Mouse (Mus musculus): ENCODE data around the gene Opalin. TPM values are rescaled to one million over a fixed set of nuclear protein-coding genes. Genes with fewer than 3 reads are reported as not detected.

The Opalin gene
- total and polyA plus RNA-seq, 2 experiments from 2014 or later = not detected

GRCm38 (mm10) chr19:41073746-41074455 lies 3.0 kb downstream of the Opalin start:
- Histone ChIP-seq H3K4me3 (ENCODE audit: low read depth, low read length) (no peak overlapping the region), H3K36me3 (replicated peaks; ENCODE audit: control insufficient read depth, insufficient read depth, low read length) (no peaks in the 10 kb centered on the region), H3K27ac (ENCODE audit: low read depth) (no peak overlapping the region), H3K4me1 (ENCODE audit: control insufficient read depth, insufficient read depth) (no peaks in the 10 kb centered on the region), H3K27me3 (ENCODE audit: control insufficient read depth, insufficient read depth, low read length) (no peaks in the 10 kb centered on the region), H3K9ac (replicated peaks; ENCODE audit: low read depth, low read length) (no peak overlapping the region), H3K4me2 (ENCODE audit: low read depth, low read length) (no peak overlapping the region), H3K9me3 (replicated peaks; ENCODE audit: control insufficient read depth, low read length) (no peaks in the 10 kb centered on the region)
- no peak for ATAC-seq (ENCODE audit: insufficient read depth, low read depth)
- DNase-seq (ENCODE audit: low spot score) = no peak
- TF ChIP-seq CTCF (IDR thresholded peaks at IDR 0.05; ENCODE audit: low read depth) (no peak), EP300 (IDR thresholded peaks at IDR 0.05; ENCODE audit: low read depth) (no peak)
- WGBS = 78% methylated on average over 14 of the region's 14 CpGs

GRCm38 (mm10) chr19:41071500-41071899 lies 5.4 kb downstream of the Opalin start:
- H3K4me3 ChIP-seq (ENCODE audit: low read depth, low read length) = no peak overlapping the region
- H3K4me2 ChIP-seq (ENCODE audit: low read depth, low read length) = no peak overlapping the region
- no peak overlapping the region for H3K9ac ChIP-seq (replicated peaks; ENCODE audit: low read depth, low read length)
- no peaks in the 10 kb centered on the region for H3K4me1 ChIP-seq (ENCODE audit: control insufficient read depth, insufficient read depth)
- ATAC-seq (ENCODE audit: insufficient read depth, low read depth) (peak; percentile 41; the same call in 1 of the 2 replicates), DNase-seq (ENCODE audit: low spot score) (peak; percentile 86)
- 5% methylated on average over 8 of the region's 8 CpGs for WGBS
- no peaks in the 10 kb centered on the region for H3K36me3 ChIP-seq (replicated peaks; ENCODE audit: control insufficient read depth, insufficient read depth, low read length)
- H3K27ac ChIP-seq (ENCODE audit: low read depth) = no peak overlapping the region
- H3K27me3 ChIP-seq (ENCODE audit: control insufficient read depth, insufficient read depth, low read length) = no peaks in the 10 kb centered on the region
- TF ChIP-seq CTCF (IDR thresholded peaks at IDR 0.05; ENCODE audit: low read depth) = peak; percentile 99
- TF ChIP-seq EP300 (IDR thresholded peaks at IDR 0.05; ENCODE audit: low read depth) = no peak
- H3K9me3 ChIP-seq (replicated peaks; ENCODE audit: control insufficient read depth, low read length) = no peaks in the 10 kb centered on the region

- 53% methylated on average over 4 of the region's 4 CpGs for WGBS
- H3K27me3 ChIP-seq (ENCODE audit: control insufficient read depth, insufficient read depth, low read length) = no peaks in the 10 kb centered on the region
- no peak overlapping the region for H3K4me2 ChIP-seq (ENCODE audit: low read depth, low read length)
- DNase-seq (ENCODE audit: low spot score) (peak; percentile 18), ATAC-seq (ENCODE audit: insufficient read depth, low read depth) (no peak)
- no peak overlapping the region for H3K9ac ChIP-seq (replicated peaks; ENCODE audit: low read depth, low read length)
- H3K36me3 ChIP-seq (replicated peaks; ENCODE audit: control insufficient read depth, insufficient read depth, low read length) = no peaks in the 10 kb centered on the region
- H3K4me3 ChIP-seq (ENCODE audit: low read depth, low read length) = no peak overlapping the region
- TF ChIP-seq CTCF (IDR thresholded peaks at IDR 0.05; ENCODE audit: low read depth) (no peak), EP300 (IDR thresholded peaks at IDR 0.05; ENCODE audit: low read depth) (no peak)
- no peak overlapping the region for H3K27ac ChIP-seq (ENCODE audit: low read depth)
- H3K9me3 ChIP-seq (replicated peaks; ENCODE audit: control insufficient read depth, low read length) = no peaks in the 10 kb centered on the region
- no peaks in the 10 kb centered on the region for H3K4me1 ChIP-seq (ENCODE audit: control insufficient read depth, insufficient read depth)
Observed at GRCm38 (mm10) chr19:41054702-41055101, 22.2 kb downstream of the Opalin start.

GRCm38 (mm10) chr19:41053530-41053929 lies 23.4 kb downstream of the Opalin start:
- no peak overlapping the region for H3K9ac ChIP-seq (replicated peaks; ENCODE audit: low read depth, low read length)
- no peak overlapping the region for H3K27ac ChIP-seq (ENCODE audit: low read depth)
- DNase-seq (ENCODE audit: low spot score) (no peak), ATAC-seq (ENCODE audit: insufficient read depth, low read depth) (no peak)
- no peaks in the 10 kb centered on the region for H3K9me3 ChIP-seq (replicated peaks; ENCODE audit: control insufficient read depth, low read length)
- H3K27me3 ChIP-seq (ENCODE audit: control insufficient read depth, insufficient read depth, low read length) = no peaks in the 10 kb centered on the region
- no peak overlapping the region for H3K4me3 ChIP-seq (ENCODE audit: low read depth, low read length)
- H3K4me1 ChIP-seq (ENCODE audit: control insufficient read depth, insufficient read depth) = no peaks in the 10 kb centered on the region
- no peak overlapping the region for H3K4me2 ChIP-seq (ENCODE audit: low read depth, low read length)
- TF ChIP-seq CTCF (IDR thresholded peaks at IDR 0.05; ENCODE audit: low read depth) (peak; percentile 28), EP300 (IDR thresholded peaks at IDR 0.05; ENCODE audit: low read depth) (no peak)
- 30% methylated on average over 10 of the region's 10 CpGs for WGBS
- no peaks in the 10 kb centered on the region for H3K36me3 ChIP-seq (replicated peaks; ENCODE audit: control insufficient read depth, insufficient read depth, low read length)

- Histone ChIP-seq H3K4me2 (ENCODE audit: low read depth, low read length) (no peak overlapping the region), H3K4me1 (ENCODE audit: control insufficient read depth, insufficient read depth) (no peaks in the 10 kb centered on the region), H3K4me3 (ENCODE audit: low read depth, low read length) (no peak overlapping the region), H3K9ac (replicated peaks; ENCODE audit: low read depth, low read length) (no peak overlapping the region), H3K27ac (ENCODE audit: low read depth) (no peak overlapping the region), H3K9me3 (replicated peaks; ENCODE audit: control insufficient read depth, low read length) (no peaks in the 10 kb centered on the region), H3K27me3 (ENCODE audit: control insufficient read depth, insufficient read depth, low read length) (no peaks in the 10 kb centered on the region), H3K36me3 (replicated peaks; ENCODE audit: control insufficient read depth, insufficient read depth, low read length) (no peaks in the 10 kb centered on the region)
- DNase-seq (ENCODE audit: low spot score) = no peak
- no peak for TF ChIP-seq CTCF (IDR thresholded peaks at IDR 0.05; ENCODE audit: low read depth)
- TF ChIP-seq EP300 (IDR thresholded peaks at IDR 0.05; ENCODE audit: low read depth) = no peak
- no peak for ATAC-seq (ENCODE audit: insufficient read depth, low read depth)
- 62% methylated on average over 5 of the region's 5 CpGs for WGBS
Observed at GRCm38 (mm10) chr19:41052247-41052646, 24.7 kb downstream of the Opalin start.

GRCm38 (mm10) chr19:41051714-41052113 lies 25.2 kb downstream of the Opalin start:
- H3K4me3 ChIP-seq (ENCODE audit: low read depth, low read length) = no peak overlapping the region
- no peak for ATAC-seq (ENCODE audit: insufficient read depth, low read depth)
- no peaks in the 10 kb centered on the region for H3K9me3 ChIP-seq (replicated peaks; ENCODE audit: control insufficient read depth, low read length)
- H3K27me3 ChIP-seq (ENCODE audit: control insufficient read depth, insufficient read depth, low read length) = no peaks in the 10 kb centered on the region
- TF ChIP-seq EP300 (IDR thresholded peaks at IDR 0.05; ENCODE audit: low read depth) = no peak
- no peaks in the 10 kb centered on the region for H3K4me1 ChIP-seq (ENCODE audit: control insufficient read depth, insufficient read depth)
- no peak for DNase-seq (ENCODE audit: low spot score)
- H3K36me3 ChIP-seq (replicated peaks; ENCODE audit: control insufficient read depth, insufficient read depth, low read length) = no peaks in the 10 kb centered on the region
- WGBS = 64% methylated on average over 1 of the region's 1 CpGs
- H3K27ac ChIP-seq (ENCODE audit: low read depth) = no peak overlapping the region
- H3K9ac ChIP-seq (replicated peaks; ENCODE audit: low read depth, low read length) = no peak overlapping the region
- no peak overlapping the region for H3K4me2 ChIP-seq (ENCODE audit: low read depth, low read length)
